Mouse (Mus musculus): ENCODE measurements around the gene Zmat3. TPM values are rescaled to one million over a fixed set of nuclear protein-coding genes. Genes with fewer than 3 reads are reported as not detected.

Zmat3 gene
- total RNA-seq (2014; rRNA removed) (1.2 and 1.7 TPM in 2 replicates), polyA plus RNA-seq (2012; rRNA removed) (2.6 and 2.8 TPM in 2 replicates)

DNA sequence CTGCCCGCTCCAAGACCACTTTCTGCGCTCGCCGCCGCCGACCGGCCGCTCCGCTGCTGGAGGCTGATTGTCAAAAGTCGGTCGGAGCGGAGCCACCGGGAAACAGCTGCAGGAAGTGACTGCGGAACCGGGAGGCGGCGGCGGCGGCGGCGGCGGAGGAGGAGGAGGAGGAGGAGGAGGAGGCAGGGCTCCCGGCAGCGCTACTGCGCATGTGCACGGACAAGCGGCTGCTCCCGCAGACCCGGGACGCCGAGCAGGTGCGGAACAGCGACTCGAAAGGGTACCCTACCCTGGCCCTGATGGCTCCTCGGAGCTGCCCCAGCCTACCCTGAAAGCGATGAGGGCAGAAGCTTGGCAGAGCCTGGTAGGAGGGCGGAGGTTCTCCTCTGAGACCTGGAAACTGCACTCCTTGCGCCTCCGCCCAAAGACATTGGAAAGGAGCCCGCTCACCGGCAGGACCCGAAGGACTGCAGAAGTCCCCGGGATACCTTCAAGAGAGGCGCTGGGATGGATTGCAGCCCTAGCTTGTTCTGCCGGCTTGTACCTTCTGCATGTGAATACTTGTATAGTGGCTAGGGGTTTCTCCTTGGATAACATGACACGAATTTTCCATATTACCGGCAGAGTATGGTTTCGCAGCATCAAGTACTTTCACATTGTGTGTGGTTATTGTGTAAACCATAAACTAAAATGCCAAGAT, at the start of gene Zmat3:
Gene Zmat3, minus strand, starts transcription at position 469 of the 700 bp plus-strand sequence.
- Histone ChIP-seq H3K79me2 (ENCODE audit: control insufficient read depth, insufficient read depth, low read length) (peaks cover 12% of the 10 kb centered on the region; the same call in 1 of the 2 replicates), H3K4me3 (ENCODE audit: insufficient read depth, low read depth, low read length) (peak within 1 kb of the TSS; percentile 75), H3K4me1 (ENCODE audit: control insufficient read depth, insufficient read depth, low read length) (peaks cover 5% of the 10 kb centered on the region), H3K9ac (ENCODE audit: low read depth, low read length) (peak within 1 kb of the TSS; percentile 94), H3K27me3 (ENCODE audit: control insufficient read depth, insufficient read depth, low read length) (no peaks in the 10 kb centered on the region), H3K27ac (replicated peaks; ENCODE audit: insufficient read depth, low read depth, low read length) (peak within 1 kb of the TSS; percentile 27; the same call in 1 of the 2 replicates), H3K36me3 (ENCODE audit: control insufficient read depth, insufficient read depth, low read length) (no peaks in the 10 kb centered on the region)
- TF ChIP-seq CTCF (IDR thresholded peaks at IDR 0.05; ENCODE audit: low read depth, low read length) (no peak), POLR2A (IDR thresholded peaks at IDR 0.05; ENCODE audit: extremely low read depth, insufficient read depth, low read length) (peak; percentile 23; the same call in 1 of the 2 replicates)
- WGBS: 2% methylated on average over 40 of the region's 48 CpGs
- peak; percentile 69 for DNase-seq (ENCODE audit: extremely low read depth, low read depth, low spot score)

DNA sequence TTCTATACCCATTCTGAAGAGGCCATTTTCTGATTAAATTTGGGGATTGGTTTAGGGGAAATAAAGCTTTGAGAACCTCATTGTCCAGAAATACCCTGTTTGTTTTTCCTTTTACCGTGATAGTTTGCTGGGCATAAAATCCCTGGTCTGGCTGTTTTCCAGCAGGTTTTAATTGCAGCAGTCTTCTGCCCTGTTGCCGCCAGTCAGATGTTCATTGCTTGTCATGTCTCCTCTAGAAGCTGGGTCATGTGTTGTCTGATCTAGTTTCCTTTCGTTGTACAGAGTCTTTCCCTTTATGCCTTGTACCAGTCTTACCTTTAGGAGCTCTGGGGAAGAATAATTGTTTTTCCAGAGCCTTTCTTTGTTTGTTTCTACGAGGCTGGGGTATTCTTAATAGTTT, 48.6 kb upstream of the Zmat3 start:
- WGBS: 24% methylated on average over 4 of the region's 4 CpGs

DNA sequence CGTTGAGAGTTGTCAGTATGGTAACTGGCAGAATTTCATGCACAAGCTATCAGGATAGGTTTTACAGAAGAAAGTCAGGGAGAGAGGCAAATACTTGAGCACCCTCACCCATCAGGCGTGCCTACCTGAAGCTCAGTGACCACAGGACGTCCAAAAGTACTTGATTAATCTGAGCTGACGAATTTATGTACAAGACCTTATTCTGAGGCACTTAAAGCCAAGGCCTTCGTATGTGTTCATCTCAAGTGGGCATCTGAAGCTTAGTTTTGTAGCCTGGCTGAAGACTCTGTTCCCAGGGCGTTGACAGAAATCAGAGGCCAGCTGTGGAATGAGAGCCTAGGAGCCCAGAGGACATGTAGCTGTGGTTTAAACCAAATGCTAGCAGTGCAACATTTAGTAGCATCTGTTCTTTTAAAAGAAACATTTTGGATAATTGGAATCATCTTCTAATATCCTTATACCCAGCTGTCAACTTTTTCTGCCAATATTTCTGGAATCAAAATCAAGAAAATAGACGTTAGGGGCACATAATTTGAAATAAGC, 46.8 kb upstream of the Zmat3 start:
- peaks cover 17% of the 10 kb centered on the region for H3K4me1 ChIP-seq (ENCODE audit: control insufficient read depth, insufficient read depth, low read length)
- H3K9ac ChIP-seq (ENCODE audit: low read depth, low read length): no peak overlapping the region
- H3K36me3 ChIP-seq (ENCODE audit: control insufficient read depth, insufficient read depth, low read length): no peaks in the 10 kb centered on the region
- H3K79me2 ChIP-seq (ENCODE audit: control insufficient read depth, insufficient read depth, low read length): peaks cover 35% of the 10 kb centered on the region; the same call in 1 of the 2 replicates
- TF ChIP-seq POLR2A (IDR thresholded peaks at IDR 0.05; ENCODE audit: extremely low read depth, insufficient read depth, low read length) (no peak), CTCF (IDR thresholded peaks at IDR 0.05; ENCODE audit: low read depth, low read length) (no peak)
- no peak overlapping the region for H3K4me3 ChIP-seq (ENCODE audit: insufficient read depth, low read depth, low read length)
- H3K27ac ChIP-seq (replicated peaks; ENCODE audit: insufficient read depth, low read depth, low read length): no peak overlapping the region
- DNase-seq (ENCODE audit: extremely low read depth, low read depth, low spot score): no peak
- H3K27me3 ChIP-seq (ENCODE audit: control insufficient read depth, insufficient read depth, low read length): no peaks in the 10 kb centered on the region
- WGBS: 83% methylated on average over 7 of the region's 7 CpGs

More for the DNA sequence above, 48.6 kb upstream of the Zmat3 start:
- Histone ChIP-seq H3K4me3 (ENCODE audit: insufficient read depth, low read depth, low read length) (no peak overlapping the region), H3K27me3 (ENCODE audit: control insufficient read depth, insufficient read depth, low read length) (no peaks in the 10 kb centered on the region), H3K9ac (ENCODE audit: low read depth, low read length) (no peak overlapping the region), H3K79me2 (ENCODE audit: control insufficient read depth, insufficient read depth, low read length) (peaks cover 33% of the 10 kb centered on the region; the same call in 1 of the 2 replicates), H3K27ac (replicated peaks; ENCODE audit: insufficient read depth, low read depth, low read length) (no peak overlapping the region), H3K4me1 (ENCODE audit: control insufficient read depth, insufficient read depth, low read length) (peaks cover 7% of the 10 kb centered on the region), H3K36me3 (ENCODE audit: control insufficient read depth, insufficient read depth, low read length) (no peaks in the 10 kb centered on the region; the same call in 1 of the 2 replicates)
- TF ChIP-seq CTCF (IDR thresholded peaks at IDR 0.05; ENCODE audit: low read depth, low read length) (no peak), POLR2A (IDR thresholded peaks at IDR 0.05; ENCODE audit: extremely low read depth, insufficient read depth, low read length) (no peak)
- DNase-seq (ENCODE audit: extremely low read depth, low read depth, low spot score): peak; percentile 54

DNA sequence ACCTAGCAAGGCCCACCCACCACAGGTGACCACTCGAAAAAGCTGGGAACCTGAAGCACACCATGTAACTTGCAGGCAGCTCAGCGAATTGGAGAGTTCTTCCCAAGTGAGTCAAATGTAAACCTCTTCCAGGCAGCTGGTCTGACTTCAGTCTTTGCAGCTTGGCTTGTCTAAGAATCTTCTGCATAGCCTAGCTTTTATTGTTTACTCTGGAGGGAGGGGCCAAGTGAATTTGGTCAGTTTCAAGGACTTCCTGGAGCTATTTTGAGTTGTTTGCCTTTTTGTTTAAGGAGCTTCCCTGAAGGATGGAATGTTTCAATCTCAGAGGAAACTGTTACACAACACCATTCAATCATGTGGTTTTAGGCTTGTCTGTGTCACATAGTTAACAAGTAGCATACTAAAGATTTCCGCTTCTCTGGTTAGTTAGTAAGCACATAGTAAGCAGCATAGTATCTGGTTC, 43.0 kb upstream of the Zmat3 start:
- TF ChIP-seq POLR2A (IDR thresholded peaks at IDR 0.05; ENCODE audit: extremely low read depth, insufficient read depth, low read length) (no peak), CTCF (IDR thresholded peaks at IDR 0.05; ENCODE audit: low read depth, low read length) (no peak)
- no peaks in the 10 kb centered on the region for H3K36me3 ChIP-seq (ENCODE audit: control insufficient read depth, insufficient read depth, low read length)
- H3K4me3 ChIP-seq (ENCODE audit: insufficient read depth, low read depth, low read length): no peak overlapping the region
- peaks cover 39% of the 10 kb centered on the region; the same call in 1 of the 2 replicates for H3K79me2 ChIP-seq (ENCODE audit: control insufficient read depth, insufficient read depth, low read length)
- peaks cover 13% of the 10 kb centered on the region for H3K4me1 ChIP-seq (ENCODE audit: control insufficient read depth, insufficient read depth, low read length)
- no peak overlapping the region for H3K9ac ChIP-seq (ENCODE audit: low read depth, low read length)
- H3K27me3 ChIP-seq (ENCODE audit: control insufficient read depth, insufficient read depth, low read length): no peaks in the 10 kb centered on the region
- H3K27ac ChIP-seq (replicated peaks; ENCODE audit: insufficient read depth, low read depth, low read length): no peak overlapping the region
- DNase-seq (ENCODE audit: extremely low read depth, low read depth, low spot score): peak; percentile 59
- 85% methylated on average over 3 of the region's 3 CpGs for WGBS

DNA sequence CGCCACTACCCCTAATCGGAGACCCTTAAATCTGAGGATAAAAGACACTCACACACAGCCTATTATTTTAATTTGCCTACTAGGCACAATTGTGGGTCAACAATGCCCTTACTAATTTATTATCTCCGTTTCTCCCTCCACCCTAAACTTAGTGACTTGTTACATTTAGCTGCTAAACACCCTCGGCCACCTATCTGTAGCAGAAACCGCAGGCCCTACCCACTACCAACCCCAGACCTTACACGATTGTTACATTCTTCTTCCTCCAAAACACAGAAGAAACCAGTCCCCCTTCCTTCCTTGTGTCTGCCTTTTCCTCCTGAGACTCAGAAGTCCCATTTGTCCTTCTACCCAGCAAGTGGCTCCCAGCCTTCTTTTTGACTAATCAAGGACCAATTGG, 41.0 kb upstream of the Zmat3 start:
- Histone ChIP-seq H3K79me2 (ENCODE audit: control insufficient read depth, insufficient read depth, low read length) (peaks cover 32% of the 10 kb centered on the region; the same call in 1 of the 2 replicates), H3K27me3 (ENCODE audit: control insufficient read depth, insufficient read depth, low read length) (no peaks in the 10 kb centered on the region), H3K36me3 (ENCODE audit: control insufficient read depth, insufficient read depth, low read length) (no peaks in the 10 kb centered on the region), H3K4me3 (ENCODE audit: insufficient read depth, low read depth, low read length) (no peak overlapping the region), H3K27ac (replicated peaks; ENCODE audit: insufficient read depth, low read depth, low read length) (no peak overlapping the region), H3K9ac (ENCODE audit: low read depth, low read length) (no peak overlapping the region), H3K4me1 (ENCODE audit: control insufficient read depth, insufficient read depth, low read length) (peaks cover 16% of the 10 kb centered on the region)
- TF ChIP-seq CTCF (IDR thresholded peaks at IDR 0.05; ENCODE audit: low read depth, low read length) (no peak), POLR2A (IDR thresholded peaks at IDR 0.05; ENCODE audit: extremely low read depth, insufficient read depth, low read length) (no peak)
- WGBS: 84% methylated on average over 6 of the region's 6 CpGs
- no peak for DNase-seq (ENCODE audit: extremely low read depth, low read depth, low spot score)
